Mouse (Mus musculus): ENCODE measurements around the gene Celsr2. TPM values are rescaled to one million over a fixed set of nuclear protein-coding genes. Genes with fewer than 3 reads are reported as not detected.

Gene Celsr2
- polyA plus RNA-seq (2014; fragmentation: Illumina TruSeq; extraction: RNeasy Lipid Tissue Mini Kit (QIAGEN cat#74804); ENCODE audit: low read depth, low replicate concordance): 2.6 TPM

DNA sequence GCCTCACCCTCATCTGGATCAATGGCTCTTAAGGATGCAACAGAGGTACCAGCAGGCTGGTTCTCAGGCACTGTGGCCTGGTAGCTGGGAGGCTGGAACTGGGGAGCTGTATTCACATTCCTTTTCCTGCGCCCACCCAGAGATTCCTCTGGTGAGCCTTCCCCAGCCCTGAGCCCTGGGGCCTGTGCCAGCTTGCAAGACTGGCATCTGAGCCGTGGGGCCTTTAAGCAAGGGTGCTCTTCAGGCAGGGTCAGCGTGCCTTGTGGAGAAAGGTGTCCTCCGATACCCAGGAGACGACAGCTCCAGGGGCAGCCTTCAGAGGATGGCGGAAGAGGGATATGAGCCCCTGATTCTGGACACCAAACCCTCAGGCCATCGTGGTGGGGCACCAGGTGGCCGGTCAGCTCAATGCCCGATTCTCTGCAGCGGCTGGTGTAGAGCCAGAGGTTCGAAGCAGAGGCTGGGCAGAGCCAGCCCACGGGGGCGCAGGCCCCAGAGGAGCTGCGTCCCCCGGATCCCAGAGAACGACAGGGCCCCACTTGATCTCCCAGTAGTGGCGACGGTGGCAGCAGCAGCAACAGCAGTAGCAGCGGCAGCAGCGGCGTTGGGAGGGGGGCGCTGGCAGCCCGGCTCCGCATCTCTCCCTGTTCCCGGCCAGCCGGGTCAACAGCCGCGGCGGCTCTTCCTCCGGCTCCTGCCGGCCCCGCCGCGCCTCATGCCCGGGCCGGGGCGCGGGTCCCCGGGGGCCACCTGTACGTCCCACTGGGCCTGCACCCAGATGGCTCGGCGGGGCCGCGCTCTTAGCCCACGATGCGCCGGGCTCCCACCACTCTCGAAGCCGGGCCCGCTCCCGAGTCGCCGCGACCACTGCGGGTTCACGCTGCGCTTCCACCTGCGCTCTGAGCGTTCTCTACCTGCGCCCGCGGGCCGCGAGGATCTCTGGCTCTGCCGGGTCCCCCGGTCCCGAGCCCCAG is at the start of gene Celsr2:
Gene Celsr2, minus strand, starts transcription at position 696 of the 974 bp plus-strand sequence.

DNA sequence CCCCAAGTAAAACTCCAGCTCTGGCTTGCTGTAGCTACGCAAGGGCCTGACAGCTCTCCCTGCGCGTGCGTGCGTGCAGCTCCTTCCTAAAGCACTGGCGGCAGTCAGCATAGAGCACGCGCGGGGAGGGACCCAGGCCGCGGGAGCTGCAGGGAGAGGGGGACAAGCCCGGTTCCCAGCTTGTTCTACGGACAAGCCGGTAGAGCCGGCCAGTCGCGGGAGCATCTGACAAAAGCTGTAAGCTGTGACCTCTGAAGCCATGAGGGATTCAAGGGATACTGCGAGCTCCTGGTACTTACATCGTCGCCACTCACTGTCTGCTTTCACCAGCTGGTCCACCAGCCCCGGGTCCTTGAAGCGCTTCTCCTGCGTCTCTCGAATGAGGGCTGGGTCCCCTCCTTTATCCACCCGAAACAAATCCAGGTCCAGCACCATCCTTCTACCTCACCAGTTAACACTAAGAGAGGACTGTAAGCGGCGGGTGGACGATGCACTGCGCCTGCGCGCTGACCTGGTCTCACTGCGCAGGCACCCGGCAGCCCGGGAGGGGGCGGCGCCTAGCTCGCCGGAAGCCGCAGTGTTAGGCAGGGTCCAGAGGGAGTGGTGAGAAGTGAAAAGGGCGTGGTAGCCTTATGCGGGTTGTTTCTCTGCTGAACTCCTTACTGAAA is 29.5 kb upstream of the Celsr2 start, which contains the start of gene Sars:
Gene Sars, minus strand, starts transcription at position 512 of the 668 bp plus-strand sequence.

GRCm38 (mm10) chr3:108383485-108384354 is 31.6 kb downstream of the Celsr2 start, which contains the start of gene Psrc1:
Gene Psrc1, plus strand, starts transcription at chr3:108383839.

GRCm38 (mm10) chr3:108364270-108364995 is 50.9 kb downstream of the Celsr2 start, which contains the start of gene Mybphl:
Gene Mybphl, plus strand, starts transcription at chr3:108364911.

Other genes starting within 250 kb of the Celsr2 start
- 7.6 TPM for gene Amigo1, start 229.2 kb downstream of the Celsr2 start, polyA plus RNA-seq (2014; fragmentation: Illumina TruSeq; extraction: RNeasy Lipid Tissue Mini Kit (QIAGEN cat#74804); ENCODE audit: low read depth, low replicate concordance)
- 5.1 TPM for gene Cyb561d1, start 214.3 kb downstream of the Celsr2 start, polyA plus RNA-seq (2014; fragmentation: Illumina TruSeq; extraction: RNeasy Lipid Tissue Mini Kit (QIAGEN cat#74804); ENCODE audit: low read depth, low replicate concordance)
- gene Atxn7l2, start 204.6 kb downstream of the Celsr2 start, polyA plus RNA-seq (2014; fragmentation: Illumina TruSeq; extraction: RNeasy Lipid Tissue Mini Kit (QIAGEN cat#74804); ENCODE audit: low read depth, low replicate concordance): 2.3 TPM
- gene Sypl2, start 188.9 kb downstream of the Celsr2 start, polyA plus RNA-seq (2014; fragmentation: Illumina TruSeq; extraction: RNeasy Lipid Tissue Mini Kit (QIAGEN cat#74804); ENCODE audit: low read depth, low replicate concordance): 14.7 TPM
- 101 TPM for gene Psma5, start 158.6 kb downstream of the Celsr2 start, polyA plus RNA-seq (2014; fragmentation: Illumina TruSeq; extraction: RNeasy Lipid Tissue Mini Kit (QIAGEN cat#74804); ENCODE audit: low read depth, low replicate concordance)
- 24.3 TPM for gene Sort1, start 131.5 kb downstream of the Celsr2 start, polyA plus RNA-seq (2014; fragmentation: Illumina TruSeq; extraction: RNeasy Lipid Tissue Mini Kit (QIAGEN cat#74804); ENCODE audit: low read depth, low replicate concordance)
- not detected for gene Mybphl, start 50.6 kb downstream of the Celsr2 start, polyA plus RNA-seq (2014; fragmentation: Illumina TruSeq; extraction: RNeasy Lipid Tissue Mini Kit (QIAGEN cat#74804); ENCODE audit: low read depth, low replicate concordance)
- gene Psrc1, start 31.7 kb downstream of the Celsr2 start, polyA plus RNA-seq (2014; fragmentation: Illumina TruSeq; extraction: RNeasy Lipid Tissue Mini Kit (QIAGEN cat#74804); ENCODE audit: low read depth, low replicate concordance): not detected
- gene Sars, start 29.7 kb upstream of the Celsr2 start, polyA plus RNA-seq (2014; fragmentation: Illumina TruSeq; extraction: RNeasy Lipid Tissue Mini Kit (QIAGEN cat#74804); ENCODE audit: low read depth, low replicate concordance): 19.5 TPM
- not detected for gene 1700013F07Rik, start 118.6 kb upstream of the Celsr2 start, polyA plus RNA-seq (2014; fragmentation: Illumina TruSeq; extraction: RNeasy Lipid Tissue Mini Kit (QIAGEN cat#74804); ENCODE audit: low read depth, low replicate concordance)
- 0.12 TPM for gene 5330417C22Rik, start 121.0 kb upstream of the Celsr2 start, polyA plus RNA-seq (2014; fragmentation: Illumina TruSeq; extraction: RNeasy Lipid Tissue Mini Kit (QIAGEN cat#74804); ENCODE audit: low read depth, low replicate concordance)
- gene Tmem167b, start 146.9 kb upstream of the Celsr2 start, polyA plus RNA-seq (2014; fragmentation: Illumina TruSeq; extraction: RNeasy Lipid Tissue Mini Kit (QIAGEN cat#74804); ENCODE audit: low read depth, low replicate concordance): 78.3 TPM
- gene Taf13, start 156.1 kb upstream of the Celsr2 start, polyA plus RNA-seq (2014; fragmentation: Illumina TruSeq; extraction: RNeasy Lipid Tissue Mini Kit (QIAGEN cat#74804); ENCODE audit: low read depth, low replicate concordance): 85.3 TPM
- gene Wdr47, start 175.7 kb upstream of the Celsr2 start, polyA plus RNA-seq (2014; fragmentation: Illumina TruSeq; extraction: RNeasy Lipid Tissue Mini Kit (QIAGEN cat#74804); ENCODE audit: low read depth, low replicate concordance): 29.6 TPM
- gene Clcc1, start 238.4 kb upstream of the Celsr2 start, polyA plus RNA-seq (2014; fragmentation: Illumina TruSeq; extraction: RNeasy Lipid Tissue Mini Kit (QIAGEN cat#74804); ENCODE audit: low read depth, low replicate concordance): 53.2 TPM